Mouse (Mus musculus) megakaryocyte, embryonic 14.5 days (primary cell): ENCODE results near the gene Smarca1.

ENCODE experiments used
- FLI1 ChIP-seq: IDR thresholded peaks from 2 replicates; pipeline ENCODE4 v1.6.1; 2012; ENCODE audit warnings: low read length, inconsistent platforms, mixed read lengths
- GATA1 ChIP-seq: IDR thresholded peaks from 3 replicates; pipeline ENCODE4 v1.6.1; 2012; ENCODE audit warnings: mixed read lengths, low read length, inconsistent platforms, borderline replicate concordance

DNA sequence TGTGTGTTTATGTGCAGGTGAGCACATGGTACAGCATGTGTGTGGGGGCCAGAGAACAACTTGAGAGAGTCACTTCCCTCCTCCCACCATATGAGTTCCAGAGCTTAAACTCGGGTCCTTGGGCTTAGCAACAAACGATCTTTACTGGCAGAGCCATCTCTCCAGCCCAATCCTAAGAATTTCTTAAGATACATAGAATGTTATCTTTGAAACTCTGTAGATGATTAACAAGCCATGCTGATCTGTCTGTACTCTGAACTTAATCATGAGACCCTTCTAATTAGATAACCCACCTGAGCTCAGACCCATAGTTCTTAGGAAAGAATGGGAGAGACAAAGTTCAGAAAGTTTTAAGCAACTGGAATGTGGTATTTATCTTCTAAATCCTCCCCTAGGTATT is 59.3 kb downstream of the Smarca1 start:
- no peak for TF ChIP-seq FLI1
- no peak for TF ChIP-seq GATA1
